Mouse (Mus musculus) stomach, postnatal 0 days (tissue): ENCODE measurements around the gene Vmn1r217. TPM values are rescaled to one million over a fixed set of nuclear protein-coding genes. Genes with fewer than 3 reads are reported as not detected.
A peak's percentile ranks its signal among the peaks of the same experiment; 100 is the strongest.

Source experiments
- ATAC-seq: fragments of 200-750 bp; cut with Nextera tagmentation; 2 replicates; pipeline ENCODE4 v1.8.0; 2017; ENCODE audit not compliant: low FRiP score, low TSS enrichment
- DNase-seq: peaks from one replicate; pipeline ENCODE4 v3.0.0-alpha.2; 2016; ENCODE audit warnings: low spot score
- H3K27ac ChIP-seq: fragments of 300-500 bp; sonication (generic); replicated peaks from 2 replicates; pipeline ENCODE4 v1.5.1; 2014; ENCODE audit warnings: mild to moderate bottlenecking, control low read depth
- H3K27me3 ChIP-seq: fragments of 300-500 bp; sonication (generic); 2 replicates; pipeline ENCODE4 v1.6.1; 2014; ENCODE audit warnings: low read length; ENCODE audit not compliant: control insufficient read depth, insufficient read depth
- H3K36me3 ChIP-seq: fragments of 300-500 bp; sonication (generic); 2 replicates; pipeline ENCODE4 v1.6.1; 2014; ENCODE audit warnings: low read length, mixed read lengths; ENCODE audit not compliant: control insufficient read depth, insufficient read depth
- H3K4me1 ChIP-seq: fragments of 300-500 bp; sonication (generic); replicated peaks from 2 replicates; pipeline ENCODE4 v1.6.1; 2014; ENCODE audit warnings: antibody characterized with exemption; ENCODE audit not compliant: control insufficient read depth, insufficient read depth
- H3K4me2 ChIP-seq: fragments of 300-500 bp; sonication (generic); replicated peaks from 2 replicates; pipeline ENCODE4 v1.6.1; 2014; ENCODE audit warnings: low read depth, mild to moderate bottlenecking, control low read depth, moderate library complexity
- H3K4me3 ChIP-seq: fragments of 300-500 bp; sonication (generic); 2 replicates; pipeline ENCODE4 v1.5.1; 2014; ENCODE audit warnings: low read depth, low read length, control low read depth
- H3K9ac ChIP-seq: fragments of 300-500 bp; sonication (generic); 2 replicates; pipeline ENCODE4 v1.6.1; 2014; ENCODE audit warnings: mild to moderate bottlenecking, low read length, control low read depth, mixed read lengths
- H3K9me3 ChIP-seq: fragments of 300-500 bp; sonication (generic); 2 replicates; pipeline ENCODE4 v1.6.1; 2016; ENCODE audit warnings: low read length; ENCODE audit not compliant: control insufficient read depth
- CTCF ChIP-seq: IDR thresholded peaks from 2 replicates; pipeline ENCODE4 v1.5.1; 2016; ENCODE audit warnings: antibody characterized with exemption, low read depth, mild to moderate bottlenecking, moderate library complexity
- EP300 ChIP-seq: optimal IDR thresholded peaks from 2 replicates; pipeline ENCODE3; 2016; ENCODE audit warnings: antibody characterized with exemption
- WGBS: fragments of 180-500 bp; shearing (Covaris S2); extraction: QIAGEN DNeasy Blood & Tissue Kit; methylation state at CpG from one replicate; pipeline ENCODE4 v1.1.7; 2014; 5-methylcytosine and 5-hydroxymethylcytosine counted together
- polyA plus RNA-seq: library from polyadenylated mRNA; unstranded; fragments of >200 nt; fragmentation: Nextera tagmentation; extraction: Ambion mirVana; gene quantifications from 2 replicates; pipeline ENCODE4 v1.2.1, GENCODE M21; 2015

Vmn1r217 gene
- polyA plus RNA-seq, 1 experiment from 2014 or later = not detected

DNA sequence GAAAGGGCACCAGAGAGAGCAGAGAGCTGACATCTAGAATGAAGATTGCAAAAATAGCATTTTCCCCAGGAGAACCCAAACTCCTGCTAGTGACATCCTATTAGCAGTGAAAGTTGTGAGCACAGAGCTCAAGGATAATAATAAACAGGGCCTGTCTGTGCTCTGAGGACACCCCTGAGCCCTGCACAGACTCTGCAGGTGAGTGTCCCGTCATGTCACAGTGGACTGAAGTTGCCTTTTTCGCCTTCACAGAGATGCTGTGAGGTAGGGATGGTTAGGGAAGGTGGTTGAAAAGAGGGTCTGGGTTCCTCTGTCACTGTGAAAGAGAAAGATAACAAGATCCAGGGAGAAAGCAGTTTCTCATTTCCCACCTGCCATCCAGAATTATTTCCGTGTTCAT is 15.1 kb upstream of the Vmn1r217 start, which contains the start of gene Vmn1r218:
Gene Vmn1r218 (plus strand): TSS at position 57 of the 400 bp plus-strand sequence.
- 57% methylated on average over 3 of the region's 3 CpGs for WGBS

DNA sequence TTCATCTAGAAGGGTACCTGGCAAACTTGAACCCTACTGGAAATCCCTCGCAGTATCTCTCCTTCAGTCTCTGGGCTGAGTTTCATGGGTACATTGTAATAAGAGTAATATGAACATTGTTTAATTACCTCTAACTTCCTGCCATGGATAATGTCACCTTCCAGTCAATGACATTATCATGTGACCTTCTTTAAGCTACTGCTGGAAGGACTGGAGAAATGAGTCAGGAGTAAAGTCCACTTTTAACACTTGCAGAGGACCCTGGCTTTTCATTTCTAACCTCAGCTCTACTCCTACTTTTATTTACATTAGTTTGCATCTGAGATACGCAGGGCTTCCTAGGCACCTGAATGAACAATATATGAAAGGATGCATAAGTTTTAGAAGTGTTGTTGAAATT is 2.6 kb upstream of the Vmn1r217 start:
- no peak overlapping the region for H3K4me3 ChIP-seq
- DNase-seq (no peak), ATAC-seq (no peak)
- H3K27ac ChIP-seq = no peak overlapping the region
- H3K36me3 ChIP-seq = no peaks in the 10 kb centered on the region
- TF ChIP-seq EP300 = no peak
- no peaks in the 10 kb centered on the region for H3K9me3 ChIP-seq
- 67% methylated on average over 2 of the region's 2 CpGs for WGBS
- H3K4me2 ChIP-seq = no peak overlapping the region
- no peaks in the 10 kb centered on the region for H3K4me1 ChIP-seq
- H3K9ac ChIP-seq = no peak overlapping the region
- no peaks in the 10 kb centered on the region for H3K27me3 ChIP-seq

More for the DNA sequence above, 15.1 kb upstream of the Vmn1r217 start, which contains the start of gene Vmn1r218:
- ATAC-seq = no peak
- Histone ChIP-seq H3K4me1 (no peaks in the 10 kb centered on the region), H3K27ac (no peak within 1 kb of the TSS), H3K27me3 (no peaks in the 10 kb centered on the region), H3K4me2 (no peak within 1 kb of the TSS), H3K36me3 (no peaks in the 10 kb centered on the region), H3K4me3 (no peak within 1 kb of the TSS), H3K9me3 (no peaks in the 10 kb centered on the region), H3K9ac (no peak within 1 kb of the TSS)
- no peak for TF ChIP-seq EP300
- no peak for TF ChIP-seq CTCF
- no peak for DNase-seq

DNA sequence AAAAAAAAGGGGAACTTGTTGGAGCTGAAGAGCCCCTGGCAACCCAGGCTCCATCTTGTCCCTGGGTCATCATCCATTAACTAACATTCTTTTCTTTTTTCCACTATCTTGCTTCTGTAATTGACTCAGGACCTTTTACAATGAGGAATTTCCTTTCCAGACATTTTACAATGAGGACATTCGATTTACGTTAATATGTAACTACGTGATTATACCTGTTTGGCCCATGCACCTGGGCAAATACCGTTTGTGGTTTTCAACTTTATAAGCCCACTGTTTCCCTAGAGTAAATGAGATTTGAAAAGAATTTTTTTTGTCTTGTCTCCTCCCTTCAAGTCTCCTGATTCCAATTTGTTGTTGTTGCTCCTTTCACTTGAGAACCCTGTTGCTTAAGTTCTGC is 23.6 kb downstream of the Vmn1r217 start:
- H3K9ac ChIP-seq = no peak overlapping the region
- H3K9me3 ChIP-seq = no peaks in the 10 kb centered on the region
- H3K36me3 ChIP-seq = no peaks in the 10 kb centered on the region
- no peak overlapping the region for H3K4me2 ChIP-seq
- H3K4me1 ChIP-seq = no peaks in the 10 kb centered on the region
- DNase-seq (no peak), ATAC-seq (no peak)
- no peak overlapping the region for H3K27ac ChIP-seq
- no peak overlapping the region for H3K4me3 ChIP-seq
- TF ChIP-seq CTCF (no peak), EP300 (no peak)
- 49% methylated on average over 4 of the region's 4 CpGs for WGBS
- no peaks in the 10 kb centered on the region for H3K27me3 ChIP-seq

DNA sequence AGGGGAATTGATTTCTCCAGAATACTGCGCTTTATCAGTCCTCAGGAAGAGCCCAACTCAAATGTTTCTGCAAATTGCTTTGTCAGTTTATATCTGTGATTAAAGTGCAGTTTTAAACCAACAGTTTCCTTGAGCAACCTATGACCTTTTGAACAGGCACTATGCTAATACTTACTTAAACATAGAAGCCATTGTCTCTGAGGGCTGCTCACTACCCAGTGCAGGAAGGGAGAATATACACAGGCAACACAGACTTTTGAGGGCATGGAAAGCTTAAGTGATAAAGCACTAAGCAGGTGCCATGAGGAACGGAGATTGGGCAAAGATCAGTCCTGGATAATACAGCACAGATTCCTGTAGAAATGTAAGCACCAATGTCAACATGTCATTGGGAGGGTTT is 48.7 kb downstream of the Vmn1r217 start:
- H3K4me3 ChIP-seq = no peak overlapping the region
- H3K27ac ChIP-seq = no peak overlapping the region
- ATAC-seq (no peak), DNase-seq (no peak)
- WGBS = 52% methylated on average over 2 of the region's 2 CpGs
- no peaks in the 10 kb centered on the region for H3K27me3 ChIP-seq
- no peaks in the 10 kb centered on the region for H3K36me3 ChIP-seq
- H3K4me2 ChIP-seq = no peak overlapping the region
- no peak overlapping the region for H3K9ac ChIP-seq
- H3K4me1 ChIP-seq = no peaks in the 10 kb centered on the region
- TF ChIP-seq EP300 (no peak), CTCF (no peak)
- H3K9me3 ChIP-seq = no peaks in the 10 kb centered on the region

DNA sequence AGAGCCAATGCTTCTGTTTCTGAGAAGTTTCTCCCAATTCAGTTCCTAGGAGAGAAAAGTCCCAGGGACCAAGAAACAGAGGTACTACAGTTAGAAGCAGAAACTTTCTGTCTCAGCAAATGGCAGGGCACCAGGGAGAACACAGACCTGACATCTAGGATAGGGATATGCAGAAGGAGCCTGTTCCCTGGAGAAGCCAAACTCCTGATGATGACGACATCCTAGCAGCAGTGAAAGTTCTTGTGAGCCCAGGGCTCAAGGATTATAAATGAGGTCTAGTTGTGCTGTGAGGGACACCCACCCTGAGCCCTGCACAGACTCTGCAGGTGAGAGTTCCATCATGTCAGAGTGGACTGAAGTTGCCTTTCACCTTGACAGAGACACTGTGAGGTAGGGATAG is 50.3 kb downstream of the Vmn1r217 start, which contains the start of gene Vmn1r215:
Gene Vmn1r215 (plus strand): TSS at position 301 of the 400 bp plus-strand sequence.
- TF ChIP-seq EP300 (no peak), CTCF (no peak)

DNA sequence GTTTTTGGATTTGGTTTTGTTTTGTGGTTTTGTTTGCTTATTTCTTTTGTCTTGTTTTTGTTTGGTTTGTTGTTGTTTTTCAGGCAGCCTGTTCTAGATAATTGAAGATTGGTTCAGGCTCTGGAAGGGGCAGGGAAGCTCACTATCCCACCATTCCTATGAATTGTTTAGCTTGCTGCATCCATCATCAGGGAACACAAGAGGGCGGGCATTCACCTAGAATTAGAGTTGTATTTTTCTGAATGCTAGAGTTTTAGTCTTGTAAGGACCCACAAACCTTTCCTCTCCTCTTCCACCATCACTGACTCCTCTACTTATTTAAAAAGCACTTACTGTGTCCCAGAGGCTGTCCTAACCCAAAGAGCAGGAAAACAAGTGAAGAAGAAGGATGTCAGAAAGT is 60.2 kb downstream of the Vmn1r217 start:
- WGBS = 46% methylated on average over 1 of the region's 1 CpGs
- no peaks in the 10 kb centered on the region for H3K36me3 ChIP-seq
- H3K4me2 ChIP-seq = no peak overlapping the region
- TF ChIP-seq EP300 = no peak
- TF ChIP-seq CTCF = peak; percentile 24; the same call in 1 of the 2 replicates
- H3K27ac ChIP-seq = no peak overlapping the region
- H3K4me1 ChIP-seq = no peaks in the 10 kb centered on the region
- ATAC-seq (no peak), DNase-seq (no peak)
- H3K27me3 ChIP-seq = no peaks in the 10 kb centered on the region
- no peak overlapping the region for H3K4me3 ChIP-seq
- no peaks in the 10 kb centered on the region for H3K9me3 ChIP-seq
- no peak overlapping the region for H3K9ac ChIP-seq

More for the DNA sequence above, 50.3 kb downstream of the Vmn1r217 start, which contains the start of gene Vmn1r215:
- H3K4me1 ChIP-seq = no peaks in the 10 kb centered on the region
- ATAC-seq = no peak
- DNase-seq = no peak
- no peaks in the 10 kb centered on the region for H3K36me3 ChIP-seq
- no peak within 1 kb of the TSS for H3K4me3 ChIP-seq
- H3K9me3 ChIP-seq = no peaks in the 10 kb centered on the region
- H3K4me2 ChIP-seq = no peak within 1 kb of the TSS
- 65% methylated on average over 1 of the region's 1 CpGs for WGBS
- no peak within 1 kb of the TSS for H3K27ac ChIP-seq
- H3K27me3 ChIP-seq = no peaks in the 10 kb centered on the region
- H3K9ac ChIP-seq = no peak within 1 kb of the TSS

Other genes starting within 250 kb of the Vmn1r217 start
- not detected in 2 replicates for gene Vmn1r212, start 234.0 kb downstream of the Vmn1r217 start, polyA plus RNA-seq
- not detected in 2 replicates for gene Vmn1r213, start 110.6 kb downstream of the Vmn1r217 start, polyA plus RNA-seq
- gene Vmn1r214, start 87.8 kb downstream of the Vmn1r217 start, polyA plus RNA-seq = not detected in 2 replicates
- gene Vmn1r215, start 50.2 kb downstream of the Vmn1r217 start, polyA plus RNA-seq = not detected in 2 replicates
- gene Vmn1r218, start 14.9 kb upstream of the Vmn1r217 start, polyA plus RNA-seq = 0.01 TPM in 1 of 2 replicates, not detected in the other
- not detected in 2 replicates for gene Vmn1r219, start 41.1 kb upstream of the Vmn1r217 start, polyA plus RNA-seq
- gene Vmn1r220, start 69.7 kb upstream of the Vmn1r217 start, polyA plus RNA-seq = not detected in 2 replicates
- gene Vmn1r221, start 95.9 kb upstream of the Vmn1r217 start, polyA plus RNA-seq = not detected in 2 replicates
- gene Vmn1r222, start 117.7 kb upstream of the Vmn1r217 start, polyA plus RNA-seq = not detected in 2 replicates
- not detected in 2 replicates for gene Vmn1r223, start 128.9 kb upstream of the Vmn1r217 start, polyA plus RNA-seq